Mouse (Mus musculus) gonadal fat pad, adult 2 months (tissue): ENCODE measurements around the gene Pgpep1. TPM values are rescaled to one million over a fixed set of nuclear protein-coding genes. Genes with fewer than 3 reads are reported as not detected.

Source experiments
- DNase-seq: peaks from one replicate; pipeline ENCODE4 v3.0.0-alpha.2; 2012; ENCODE audit warnings: low read depth
- polyA plus RNA-seq: library from polyadenylated mRNA; depleted of rRNA; stranded (reverse); fragments of >200 nt; gene quantifications from 2 replicates; pipeline ENCODE4 v1.2.3, GENCODE M21; 2012; rRNA removed

Pgpep1 gene
- polyA plus RNA-seq, 1 experiment = 69.8 TPM

DNA sequence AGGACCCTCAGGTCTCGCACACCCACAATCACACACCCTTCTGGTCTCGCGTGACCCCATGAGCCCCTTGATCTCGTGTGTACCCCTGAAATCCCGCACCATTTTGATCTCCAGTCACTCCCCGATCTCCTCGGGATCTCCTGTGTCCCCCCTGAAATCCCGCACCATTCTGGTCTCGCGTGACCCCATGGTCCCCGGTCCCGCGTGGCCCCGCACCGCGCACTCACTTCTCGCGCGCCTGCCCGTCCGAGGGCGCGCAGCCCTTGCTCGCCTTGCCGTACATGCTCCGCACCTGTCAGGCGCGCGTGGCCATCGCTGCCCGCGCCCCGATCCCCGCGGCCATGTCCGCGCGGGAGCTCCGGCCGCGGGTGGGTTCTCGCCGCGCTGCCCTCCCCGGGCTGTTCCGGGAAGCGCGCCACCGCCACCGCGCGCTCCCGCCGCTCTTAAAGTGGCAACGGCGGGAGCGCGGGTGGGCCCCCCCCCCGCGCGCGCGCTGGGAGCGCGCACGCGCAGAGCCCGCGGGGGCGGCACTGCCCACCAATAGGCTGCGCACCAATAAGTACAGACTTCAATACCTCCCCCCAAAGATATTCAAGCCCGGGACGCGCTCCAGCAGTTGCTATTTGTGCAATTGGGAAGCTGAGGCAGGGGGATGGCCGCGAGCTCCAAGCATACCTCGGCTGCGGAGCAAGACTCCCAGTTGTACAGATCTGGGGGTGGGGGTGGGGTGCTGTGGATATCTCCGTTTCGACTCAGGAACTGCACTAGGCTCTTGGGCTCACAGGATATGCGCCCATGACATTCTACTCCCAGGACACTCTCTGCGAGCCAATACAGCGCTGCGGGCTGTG is 52.1 kb downstream of the Pgpep1 start:
- no peak for DNase-seq

DNA sequence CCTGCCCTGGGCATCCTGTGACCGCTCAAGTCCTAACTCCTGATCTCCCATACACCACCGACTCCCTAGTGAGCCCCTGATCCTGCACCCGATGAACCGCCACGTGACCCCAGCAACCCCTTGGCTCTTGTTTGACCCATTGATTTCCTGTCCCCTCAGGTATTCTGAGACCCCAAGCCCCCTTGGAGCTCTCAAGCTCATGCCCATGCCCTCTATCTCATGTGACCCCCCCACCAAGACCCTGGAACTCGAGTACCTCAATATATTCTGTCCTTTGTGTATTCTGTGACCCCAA is 52.6 kb downstream of the Pgpep1 start:
- no peak for DNase-seq

- no peak for DNase-seq
These were observed 53.2 kb downstream of the Pgpep1 start for GRCm38 (mm10) chr8:70606780-70607602.

DNA sequence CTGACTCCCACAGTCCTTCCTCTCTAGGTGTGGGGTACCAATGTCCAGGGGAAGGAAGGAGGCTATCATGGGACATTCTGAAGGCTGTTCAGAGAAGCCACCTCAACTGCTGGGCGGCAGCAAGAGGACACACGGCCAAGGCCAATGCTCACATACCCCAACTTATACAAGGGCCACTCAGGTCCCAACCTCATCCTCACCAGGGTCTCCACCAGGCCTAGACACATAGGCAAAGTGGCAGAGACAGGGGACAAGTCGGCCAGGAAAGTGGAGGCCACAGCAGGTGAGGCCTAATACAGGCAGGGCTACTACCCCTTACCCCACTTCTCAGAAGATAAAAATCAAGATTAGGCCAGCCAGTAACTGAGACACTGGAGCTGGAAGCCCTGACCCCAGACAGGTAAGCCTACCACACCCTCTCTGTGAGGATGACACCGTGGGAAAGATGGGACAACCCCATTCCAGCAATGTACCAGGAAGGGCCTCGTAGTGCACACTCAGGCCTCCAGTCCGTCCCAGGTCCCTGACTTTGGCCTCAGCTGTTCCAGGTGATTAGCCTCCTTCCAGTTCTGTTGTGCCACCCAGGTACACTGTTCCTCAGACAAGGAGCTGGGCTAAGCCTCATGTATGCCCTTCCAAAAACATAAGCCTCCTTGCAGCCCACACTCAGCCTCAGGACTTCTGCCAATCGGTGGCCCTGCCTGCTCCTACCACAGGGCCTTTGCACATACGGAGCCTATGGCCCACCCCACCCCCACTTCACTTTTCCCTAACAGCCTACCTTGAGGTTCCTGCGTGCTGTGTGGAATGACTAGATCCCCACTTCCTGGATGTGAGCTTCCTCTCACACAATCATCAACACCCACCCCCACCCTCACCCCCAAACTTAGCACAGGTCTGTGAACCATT is 54.1 kb downstream of the Pgpep1 start:
- DNase-seq = no peak

GRCm38 (mm10) chr8:70604558-70604957 is 55.6 kb downstream of the Pgpep1 start:
- DNase-seq = no peak

DNA sequence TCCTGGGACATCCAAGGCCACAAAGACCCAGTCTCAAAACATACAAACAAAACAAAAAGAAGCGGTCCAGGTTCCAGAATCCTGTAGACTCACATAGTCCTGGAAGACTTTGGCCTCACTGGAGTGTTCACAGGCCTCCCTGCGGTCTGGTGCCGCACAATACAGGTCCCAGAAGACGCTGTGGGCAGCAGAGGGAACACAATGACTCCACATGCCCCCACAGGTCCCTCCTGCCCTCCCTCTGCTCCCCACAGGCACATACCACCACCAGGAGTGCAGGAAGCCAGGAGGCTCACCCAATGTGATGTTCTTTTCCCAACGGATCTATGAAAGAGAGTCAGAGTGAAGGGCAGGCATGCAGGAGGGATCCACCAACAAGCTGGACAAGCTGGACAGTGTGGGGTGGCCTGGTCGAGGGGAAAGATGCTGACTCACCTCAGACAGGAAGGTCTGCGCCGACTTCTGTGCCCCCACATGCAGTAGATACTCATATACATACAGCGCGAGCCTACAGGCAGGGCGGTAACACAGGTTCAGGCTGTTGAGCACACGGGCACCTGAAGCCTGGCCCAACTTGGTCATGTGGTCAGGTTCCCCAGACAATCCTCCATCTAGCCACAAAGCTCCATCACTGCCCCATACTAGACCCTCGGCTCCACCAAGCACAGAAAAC is 57.9 kb downstream of the Pgpep1 start:
- no peak for DNase-seq

GRCm38 (mm10) chr8:70601271-70601649 is 58.9 kb downstream of the Pgpep1 start:
- DNase-seq = no peak

GRCm38 (mm10) chr8:70600473-70601270 is 59.5 kb downstream of the Pgpep1 start:
- no peak for DNase-seq

DNA sequence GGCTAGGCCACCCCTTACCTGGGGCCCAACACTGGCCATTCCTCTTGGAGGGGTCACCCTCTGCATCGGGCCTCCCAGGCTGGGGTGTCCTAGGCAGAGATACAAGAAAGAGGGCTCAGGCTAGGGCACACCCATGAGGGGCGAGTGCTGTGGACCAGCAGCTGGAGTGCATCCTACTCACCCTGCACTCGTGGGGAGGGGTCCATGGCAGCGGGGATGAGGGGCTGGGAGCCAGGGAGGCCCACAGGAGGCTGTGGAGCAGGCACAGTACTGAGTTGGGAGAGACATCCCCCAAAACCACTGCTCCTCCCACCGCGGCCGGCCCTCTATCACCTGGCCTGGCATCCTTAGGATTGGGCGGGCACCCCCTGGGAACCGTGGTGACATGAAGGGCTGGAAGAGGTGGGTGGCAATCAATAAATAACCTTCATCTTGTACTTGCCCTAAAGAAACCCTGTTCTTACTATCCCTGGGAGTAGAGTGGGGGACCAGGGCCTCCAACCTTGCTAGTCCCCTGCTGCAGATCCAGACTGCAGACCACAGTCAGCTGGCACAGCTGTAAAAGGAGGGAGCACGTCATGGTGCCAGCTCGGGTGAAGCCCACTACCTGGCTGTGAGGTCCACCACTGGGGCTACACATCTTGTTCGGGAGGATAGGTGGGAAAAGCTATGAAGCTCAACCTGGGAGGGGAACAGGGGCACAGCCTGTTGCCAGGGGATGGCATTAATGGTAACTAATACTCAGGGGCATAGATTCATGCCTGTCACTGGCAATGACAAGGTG is 60.5 kb downstream of the Pgpep1 start:
- no peak for DNase-seq

- no peak for DNase-seq
These were observed 61.5 kb downstream of the Pgpep1 start for GRCm38 (mm10) chr8:70598722-70599121.

GRCm38 (mm10) chr8:70598283-70598682 is 61.9 kb downstream of the Pgpep1 start:
- DNase-seq = no peak

DNA sequence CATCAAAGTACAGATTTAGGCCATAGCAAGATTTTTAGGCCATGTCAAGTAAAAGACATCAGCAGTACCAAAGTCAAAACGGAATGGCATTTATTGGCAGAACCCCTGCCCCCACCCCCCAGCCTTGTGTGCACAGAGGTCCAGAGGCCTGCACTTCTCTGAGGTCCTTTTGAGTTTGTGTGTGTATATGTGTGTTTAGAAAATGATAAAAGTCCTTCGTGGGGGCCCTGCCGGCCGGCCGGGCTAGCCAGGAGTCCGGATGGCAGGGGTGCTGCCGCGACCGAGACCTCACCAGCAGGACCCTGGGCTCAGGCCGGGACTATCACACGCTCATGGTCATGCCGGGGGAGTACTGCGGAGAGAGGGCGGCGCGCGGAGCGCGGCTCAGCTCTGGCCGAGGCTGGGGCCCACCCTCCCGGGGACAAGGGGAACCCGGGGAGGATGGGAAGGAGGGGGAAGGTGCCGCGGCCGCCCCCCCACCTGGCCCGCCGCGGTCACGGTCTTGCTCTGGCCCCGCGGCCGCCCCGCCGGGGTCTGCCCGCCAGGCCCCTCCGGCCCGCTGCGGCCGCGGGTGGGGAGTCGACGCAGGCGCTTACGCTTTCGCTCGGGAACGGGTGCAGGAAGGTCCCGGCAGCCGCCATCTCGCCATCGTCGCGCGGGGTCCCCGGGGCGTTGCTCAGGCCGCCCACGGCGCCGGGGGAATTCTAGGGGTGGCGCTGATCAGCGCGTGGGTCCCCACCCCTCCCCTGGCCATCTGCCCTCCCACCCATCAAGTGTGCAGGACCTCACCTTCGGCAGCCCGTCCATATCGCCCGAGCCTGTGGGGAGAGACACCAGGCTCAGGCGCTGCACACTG is 62.5 kb downstream of the Pgpep1 start:
- no peak for DNase-seq

DNA sequence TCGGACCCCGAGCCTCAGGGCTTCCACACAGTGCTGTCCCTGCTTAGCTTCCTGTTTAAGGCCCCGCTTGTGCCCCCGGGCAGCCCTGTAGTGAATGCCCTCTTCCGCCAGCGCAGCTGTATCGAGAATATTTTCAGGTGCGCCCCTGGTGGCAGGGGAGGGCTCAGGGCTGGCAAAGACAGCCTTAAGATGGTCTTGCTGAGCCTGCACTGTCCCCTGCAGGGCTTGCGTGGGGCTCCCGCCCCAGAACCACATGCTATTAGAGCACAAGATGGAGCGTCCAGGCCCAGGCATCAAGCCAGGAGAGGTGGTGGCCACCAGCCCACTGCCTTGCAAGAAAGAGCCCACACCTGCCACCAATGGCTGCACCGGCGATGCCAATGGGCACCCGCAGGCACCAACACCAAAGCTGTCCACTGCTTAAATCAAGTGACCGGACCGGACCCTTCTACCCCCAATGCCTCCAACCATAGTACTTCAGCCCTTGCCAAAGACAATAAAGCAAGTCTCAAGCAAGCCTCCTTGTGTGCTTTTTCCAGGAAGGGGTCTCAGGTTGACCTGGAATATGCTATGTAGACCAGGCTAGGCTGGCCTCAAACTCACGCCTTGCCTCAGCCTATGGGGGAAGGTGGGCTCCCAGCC is 63.3 kb downstream of the Pgpep1 start:
- no peak for DNase-seq

Other genes with a start within 250 kb of the Pgpep1 start
- 19.9 and 27.6 TPM in 2 replicates for gene Crtc1, start 220.8 kb downstream of the Pgpep1 start, polyA plus RNA-seq
- gene Klhl26, start 183.4 kb downstream of the Pgpep1 start, polyA plus RNA-seq = 48.4 and 50.6 TPM in 2 replicates
- gene Tmem59l, start 173.0 kb downstream of the Pgpep1 start, polyA plus RNA-seq = 0.35 and 0.53 TPM in 2 replicates
- 5.5 and 6.9 TPM in 2 replicates for gene Crlf1, start 167.2 kb downstream of the Pgpep1 start, polyA plus RNA-seq
- gene Rex1bd, start 153.6 kb downstream of the Pgpep1 start, polyA plus RNA-seq = 202 and 238 TPM in 2 replicates
- gene Uba52, start 149.6 kb downstream of the Pgpep1 start, polyA plus RNA-seq = 662 and 697 TPM in 2 replicates
- 399 and 446 TPM in 2 replicates for gene Fkbp8, start 132.7 kb downstream of the Pgpep1 start, polyA plus RNA-seq
- gene Kxd1, start 132.4 kb downstream of the Pgpep1 start, polyA plus RNA-seq = 92.8 and 107 TPM in 2 replicates
- gene Ell, start 120.9 kb downstream of the Pgpep1 start, polyA plus RNA-seq = 18.4 and 23.9 TPM in 2 replicates
- 575 and 782 TPM in 2 replicates for gene Isyna1, start 66.0 kb downstream of the Pgpep1 start, polyA plus RNA-seq
- gene Ssbp4, start 51.5 kb downstream of the Pgpep1 start, polyA plus RNA-seq = 188 and 229 TPM in 2 replicates
- gene Lrrc25, start 44.2 kb downstream of the Pgpep1 start, polyA plus RNA-seq = 8.4 and 9.6 TPM in 2 replicates
- gene Gdf15, start 27.9 kb downstream of the Pgpep1 start, polyA plus RNA-seq = 4.5 and 5.5 TPM in 2 replicates
- gene Lsm4, start 12.9 kb upstream of the Pgpep1 start, polyA plus RNA-seq = 90.7 and 91.6 TPM in 2 replicates
- gene Jund, start 38.6 kb upstream of the Pgpep1 start, polyA plus RNA-seq = 170 and 254 TPM in 2 replicates
- gene Iqcn, start 43.1 kb upstream of the Pgpep1 start, polyA plus RNA-seq = 0.55 and 1.0 TPM in 2 replicates
- 0.35 and 0.63 TPM in 2 replicates for gene Gm3336, start 58.2 kb upstream of the Pgpep1 start, polyA plus RNA-seq
- gene Pde4c, start 63.3 kb upstream of the Pgpep1 start, polyA plus RNA-seq = 9.4 and 9.9 TPM in 2 replicates
- gene Rab3a, start 94.3 kb upstream of the Pgpep1 start, polyA plus RNA-seq = 55.5 and 56.3 TPM in 2 replicates
- 127 and 143 TPM in 2 replicates for gene Mpv17l2, start 100.6 kb upstream of the Pgpep1 start, polyA plus RNA-seq
- gene Pik3r2, start 116.3 kb upstream of the Pgpep1 start, polyA plus RNA-seq = 92.1 and 92.3 TPM in 2 replicates
- 56.6 and 85.2 TPM in 2 replicates for gene Mast3, start 144.7 kb upstream of the Pgpep1 start, polyA plus RNA-seq
- gene Il12rb1, start 148.1 kb upstream of the Pgpep1 start, polyA plus RNA-seq = 1.1 and 1.3 TPM in 2 replicates
- 134 and 150 TPM in 2 replicates for gene Arrdc2, start 179.3 kb upstream of the Pgpep1 start, polyA plus RNA-seq
- gene Kcnn1, start 202.9 kb upstream of the Pgpep1 start, polyA plus RNA-seq = 4.3 and 5.6 TPM in 2 replicates
- gene Ccdc124, start 213.5 kb upstream of the Pgpep1 start, polyA plus RNA-seq = 38.1 and 44.2 TPM in 2 replicates
- 0.46 and 0.69 TPM in 2 replicates for gene Slc5a5, start 232.4 kb upstream of the Pgpep1 start, polyA plus RNA-seq
- gene Rpl18a, start 237.0 kb upstream of the Pgpep1 start, polyA plus RNA-seq = 3,173 and 3,579 TPM in 2 replicates
- gene Map1s, start 245.5 kb upstream of the Pgpep1 start, polyA plus RNA-seq = 27.7 and 32.4 TPM in 2 replicates